Mouse (Mus musculus) limb, embryonic 10.5 days (tissue): ENCODE data around the gene Mcfd2. TPM values are rescaled to one million over a fixed set of nuclear protein-coding genes. Genes with fewer than 3 reads are reported as not detected.
"Not testable (repeated sequence)": the region's sequence is repeated elsewhere in the genome, so short reads cannot be mapped to it uniquely, and the experiment has no call there.

Experiments
- DNase-seq: peaks from one replicate; pipeline ENCODE4 v3.0.0-alpha.2; 2017; ENCODE audit warnings: low spot score
- H3K27ac ChIP-seq: fragments of 300-500 bp; sonication (generic); 2 replicates; pipeline ENCODE4 v1.5.1; 2016; ENCODE audit warnings: mild to moderate bottlenecking
- H3K27me3 ChIP-seq: fragments of 300-500 bp; sonication (generic); 2 replicates; pipeline ENCODE4 v1.6.1; 2016; ENCODE audit warnings: low read depth, mild to moderate bottlenecking; ENCODE audit not compliant: poor library complexity, severe bottlenecking
- H3K36me3 ChIP-seq: fragments of 300-500 bp; sonication (generic); 2 replicates; pipeline ENCODE4 v1.6.1; 2016; ENCODE audit warnings: mild to moderate bottlenecking, moderate library complexity
- H3K4me1 ChIP-seq: fragments of 300-500 bp; sonication (generic); 2 replicates; pipeline ENCODE4 v1.6.1; 2016
- H3K4me3 ChIP-seq: fragments of 300-500 bp; sonication (generic); 2 replicates; pipeline ENCODE4 v1.5.1; 2016; ENCODE audit warnings: mild to moderate bottlenecking, moderate library complexity
- H3K9me3 ChIP-seq: fragments of 300-500 bp; sonication (generic); replicated peaks from 2 replicates; pipeline ENCODE4 v1.6.1; 2016; ENCODE audit warnings: mild to moderate bottlenecking
- WGBS: fragments of 180-500 bp; shearing (Covaris S2); methylation state at CpG from one replicate; pipeline ENCODE4 v1.1.7; 2016; 5-methylcytosine and 5-hydroxymethylcytosine counted together
- polyA plus RNA-seq: library from polyadenylated mRNA; unstranded; fragments of >200 nt; fragmentation: Nextera tagmentation; extraction: Ambion mirVana; gene quantifications from 2 replicates; pipeline ENCODE4 v1.2.1, GENCODE M21; 2016

The Mcfd2 gene
- polyA plus RNA-seq, 1 experiment from 2014 or later: 76.4 TPM

DNA sequence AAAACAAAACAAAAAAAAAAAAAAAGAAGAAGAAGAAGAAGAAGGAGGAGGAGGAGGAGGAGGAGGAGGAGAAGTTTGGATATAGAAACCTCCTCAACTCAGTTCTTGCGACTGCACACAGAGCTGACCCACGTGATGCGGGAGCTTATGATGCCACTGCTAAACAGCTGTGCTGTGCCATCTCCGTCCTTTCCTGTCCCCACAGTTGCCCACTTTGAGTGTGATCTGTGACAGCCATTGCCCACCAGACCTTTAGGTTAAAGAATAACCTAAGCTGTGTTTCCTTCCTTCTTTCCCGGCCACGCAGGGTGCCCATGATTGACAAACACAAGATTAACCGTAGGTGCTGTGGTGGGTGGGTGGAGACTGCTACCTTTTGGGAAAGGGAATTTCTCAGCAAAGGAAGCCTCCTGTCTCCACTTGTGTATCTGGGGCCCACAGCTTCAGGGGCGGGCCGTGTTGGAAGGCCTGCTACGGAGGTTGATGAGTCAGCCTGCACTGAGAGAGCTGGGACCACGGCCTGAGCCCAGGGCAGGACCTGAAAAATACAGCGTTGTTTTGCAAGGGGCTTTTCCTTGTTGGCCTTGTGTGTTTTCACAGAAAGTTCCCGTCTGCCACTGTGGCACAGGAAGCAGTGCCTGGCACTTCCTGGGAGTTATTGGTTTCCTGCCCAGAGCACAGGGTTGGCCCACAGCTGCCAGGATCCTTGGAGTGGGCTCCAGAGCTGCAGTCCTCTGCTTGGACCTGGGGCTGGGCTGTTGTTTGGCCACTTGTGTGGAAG lies 36.5 kb upstream of the Mcfd2 start:
- no peak overlapping the region for H3K4me3 ChIP-seq
- whole genome bisulfite sequencing: 83% methylated on average over 13 of the region's 13 CpGs
- no peaks in the 10 kb centered on the region for H3K36me3 ChIP-seq
- H3K9me3 ChIP-seq: no peaks in the 10 kb centered on the region
- no peak overlapping the region for H3K27ac ChIP-seq
- no peak for DNase-seq
- peaks cover 18% of the 10 kb centered on the region; the same call in 1 of the 2 replicates for H3K4me1 ChIP-seq
- no peaks in the 10 kb centered on the region for H3K27me3 ChIP-seq

DNA sequence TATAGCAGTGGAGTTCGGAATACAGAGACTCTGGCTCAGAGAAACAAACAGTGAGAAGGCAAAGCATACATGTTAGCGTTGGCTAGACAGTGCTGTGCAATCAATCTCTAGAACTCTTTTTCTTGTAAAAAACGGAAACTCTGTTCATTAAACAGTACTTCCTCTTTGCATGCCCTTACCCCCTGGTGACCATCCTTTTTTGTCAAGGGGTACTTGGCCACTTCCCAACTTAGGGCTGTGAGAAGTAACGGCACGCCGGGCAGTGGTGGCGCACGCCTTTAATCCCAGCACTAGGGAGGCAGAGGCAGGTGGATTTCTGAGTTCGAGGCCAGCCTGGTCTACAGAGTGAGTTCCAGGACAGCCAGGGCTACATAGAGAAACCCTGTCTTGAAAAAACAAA lies 35.9 kb upstream of the Mcfd2 start:
- H3K27ac ChIP-seq, H3K4me3 ChIP-seq, DNase-seq, H3K27me3 ChIP-seq, H3K36me3 ChIP-seq, H3K9me3 ChIP-seq: not testable (repeated sequence)
- 93% methylated on average over 9 of the region's 9 CpGs for WGBS
- peaks cover 18% of the 10 kb centered on the region; the same call in 1 of the 2 replicates for H3K4me1 ChIP-seq

DNA sequence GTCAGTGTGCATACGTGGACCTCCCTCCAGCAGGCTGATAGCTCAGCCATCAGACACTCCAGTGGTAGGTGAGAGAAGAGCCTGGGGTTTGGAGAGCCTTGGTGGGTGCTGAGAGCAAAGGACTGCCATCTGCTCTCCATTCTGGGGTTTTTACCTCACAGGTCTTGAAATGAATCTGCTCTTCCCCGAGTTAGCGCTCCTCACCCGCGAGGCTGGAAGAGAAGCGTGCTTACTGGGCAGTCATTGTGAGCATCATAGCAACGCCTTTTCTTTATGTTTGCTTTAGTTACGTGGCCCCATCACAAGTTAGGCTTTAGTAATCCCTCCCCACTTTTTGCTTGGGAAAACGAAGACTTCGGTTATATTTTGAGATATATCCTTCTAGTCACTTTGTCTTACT lies 34.6 kb upstream of the Mcfd2 start:
- Histone ChIP-seq H3K4me3 (no peak overlapping the region), H3K9me3 (no peaks in the 10 kb centered on the region), H3K27me3 (no peaks in the 10 kb centered on the region), H3K27ac (no peak overlapping the region), H3K4me1 (peaks cover 18% of the 10 kb centered on the region; the same call in 1 of the 2 replicates), H3K36me3 (no peaks in the 10 kb centered on the region)
- DNase-seq: no peak
- 88% methylated on average over 10 of the region's 10 CpGs for WGBS

DNA sequence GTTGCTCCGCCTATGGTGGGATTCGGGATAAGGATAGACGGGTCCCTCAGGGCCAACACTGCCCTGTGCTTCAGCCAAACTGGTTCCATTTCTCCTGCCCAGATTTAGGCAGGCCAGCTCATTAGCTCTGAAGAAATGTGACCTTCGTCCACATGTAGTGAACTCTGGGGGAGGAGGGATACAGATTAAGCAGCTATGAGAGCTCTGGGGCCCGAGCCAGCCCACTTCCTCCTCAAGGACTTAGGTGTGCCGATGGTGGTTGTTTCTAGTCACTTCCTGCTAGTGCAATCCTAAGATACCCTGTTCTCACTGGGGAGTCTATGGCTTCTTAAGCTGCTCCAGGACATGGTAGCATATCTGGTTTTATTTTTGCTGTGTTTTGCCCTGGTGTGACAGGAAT lies 33.2 kb upstream of the Mcfd2 start:
- Histone ChIP-seq H3K4me1 (peaks cover 18% of the 10 kb centered on the region; the same call in 1 of the 2 replicates), H3K27ac (no peak overlapping the region), H3K27me3 (no peaks in the 10 kb centered on the region), H3K9me3 (no peaks in the 10 kb centered on the region), H3K36me3 (no peaks in the 10 kb centered on the region), H3K4me3 (no peak overlapping the region)
- DNase-seq: no peak
- 79% methylated on average over 6 of the region's 6 CpGs for WGBS

DNA sequence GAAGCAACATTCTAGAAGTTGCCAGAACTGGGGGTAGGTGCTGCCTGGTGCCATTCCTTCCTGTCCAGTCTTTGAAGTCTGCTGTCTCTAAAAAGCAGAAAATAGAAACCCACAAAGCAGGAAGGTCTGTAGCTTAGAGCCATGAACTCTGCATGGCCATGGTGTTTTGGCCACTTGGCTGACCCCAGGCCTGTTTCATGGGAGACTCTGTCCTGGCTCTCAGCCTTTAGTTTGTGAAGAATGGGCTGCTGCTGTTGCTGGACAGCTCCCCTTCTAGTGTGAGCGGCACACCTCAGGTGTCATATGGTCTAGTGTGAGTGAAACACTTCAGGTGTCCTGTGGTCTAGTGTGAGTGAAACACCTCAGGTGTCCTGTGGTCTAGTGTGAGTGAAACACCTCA lies 31.0 kb upstream of the Mcfd2 start:
- DNase-seq: not testable (repeated sequence)
- WGBS: 73% methylated on average over 1 of the region's 1 CpGs

DNA sequence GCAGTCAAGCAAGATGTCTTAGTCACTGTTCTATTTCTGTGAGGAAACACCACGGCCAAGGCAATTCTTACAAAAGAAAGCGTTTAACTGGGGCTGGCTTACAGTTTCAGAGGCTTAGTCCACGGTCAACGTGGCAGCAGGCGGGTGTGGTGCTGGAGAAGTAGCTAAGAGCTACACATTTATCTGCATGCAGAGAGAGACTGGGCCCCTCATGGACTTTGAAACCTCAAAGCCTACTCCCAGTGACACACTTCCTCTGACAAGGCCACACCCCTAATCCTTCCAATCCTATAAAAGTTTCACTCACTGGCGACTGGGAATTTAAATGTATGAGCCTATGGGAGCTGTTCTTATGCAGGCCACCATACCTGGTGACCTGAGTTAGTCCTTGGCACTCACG lies 30.0 kb upstream of the Mcfd2 start:
- WGBS: 83% methylated on average over 7 of the region's 7 CpGs
- H3K27ac ChIP-seq: no peak overlapping the region
- no peak overlapping the region for H3K4me3 ChIP-seq
- peaks cover 13% of the 10 kb centered on the region; the same call in 1 of the 2 replicates for H3K4me1 ChIP-seq
- no peak for DNase-seq
- H3K9me3 ChIP-seq: no peaks in the 10 kb centered on the region
- no peaks in the 10 kb centered on the region for H3K27me3 ChIP-seq
- H3K36me3 ChIP-seq: no peaks in the 10 kb centered on the region

More for the DNA sequence above, 31.0 kb upstream of the Mcfd2 start:
- H3K27me3 ChIP-seq, H3K9me3 ChIP-seq, H3K36me3 ChIP-seq, H3K27ac ChIP-seq, H3K4me3 ChIP-seq: not testable (repeated sequence)
- H3K4me1 ChIP-seq: peaks cover 13% of the 10 kb centered on the region; the same call in 1 of the 2 replicates

DNA sequence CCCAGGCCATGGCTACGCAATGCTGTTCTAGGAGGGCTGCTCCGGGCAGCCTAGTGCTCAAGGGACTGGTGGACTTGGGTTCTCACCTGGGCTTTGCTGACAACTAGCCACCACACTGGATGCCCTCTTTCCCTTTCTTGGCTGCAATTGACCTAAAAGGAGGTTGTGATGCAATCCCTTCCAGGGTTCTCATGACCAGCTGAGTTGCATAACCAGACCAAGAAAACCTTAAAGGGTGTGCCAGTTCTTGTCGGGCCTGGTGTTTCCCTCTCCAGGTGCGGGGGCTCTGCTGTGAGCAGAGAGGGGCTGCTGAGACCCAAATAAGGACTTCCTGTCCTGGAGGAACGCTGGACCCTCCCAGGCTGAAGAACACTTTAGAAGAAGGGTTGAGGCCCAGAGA lies 27.4 kb upstream of the Mcfd2 start:
- Histone ChIP-seq H3K36me3 (no peaks in the 10 kb centered on the region), H3K9me3 (no peaks in the 10 kb centered on the region), H3K27me3 (peaks cover 21% of the 10 kb centered on the region), H3K4me3 (no peak overlapping the region), H3K27ac (no peak overlapping the region), H3K4me1 (peaks cover 1% of the 10 kb centered on the region; the same call in 1 of the 2 replicates)
- DNase-seq: no peak
- WGBS: 90% methylated on average over 5 of the region's 5 CpGs

DNA sequence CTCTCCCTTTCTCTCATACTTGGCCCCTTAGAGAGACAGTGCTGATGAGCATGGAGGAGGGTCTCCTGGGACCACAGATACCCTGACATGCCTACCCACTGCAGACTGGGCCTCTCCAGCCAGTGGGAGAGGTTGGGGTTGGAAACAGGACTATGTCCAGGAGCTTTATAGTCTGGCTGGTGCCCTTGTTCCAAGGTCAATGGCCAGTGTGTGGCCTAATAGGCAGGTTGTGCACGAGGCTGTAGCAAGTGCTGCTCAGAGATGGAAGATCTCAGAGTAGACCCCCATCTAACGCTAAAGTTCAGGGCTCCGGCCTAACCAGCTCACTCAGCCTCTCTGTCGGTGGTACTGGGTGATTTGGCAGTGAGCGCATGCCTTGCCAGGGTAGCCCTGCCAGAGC lies 26.0 kb upstream of the Mcfd2 start:
- Histone ChIP-seq H3K4me3 (no peak overlapping the region), H3K4me1 (peaks cover 5% of the 10 kb centered on the region; the same call in 1 of the 2 replicates), H3K27me3 (peaks cover 34% of the 10 kb centered on the region), H3K9me3 (no peaks in the 10 kb centered on the region), H3K27ac (no peak overlapping the region), H3K36me3 (no peaks in the 10 kb centered on the region)
- DNase-seq: no peak
- 91% methylated on average over 5 of the region's 5 CpGs for WGBS

DNA sequence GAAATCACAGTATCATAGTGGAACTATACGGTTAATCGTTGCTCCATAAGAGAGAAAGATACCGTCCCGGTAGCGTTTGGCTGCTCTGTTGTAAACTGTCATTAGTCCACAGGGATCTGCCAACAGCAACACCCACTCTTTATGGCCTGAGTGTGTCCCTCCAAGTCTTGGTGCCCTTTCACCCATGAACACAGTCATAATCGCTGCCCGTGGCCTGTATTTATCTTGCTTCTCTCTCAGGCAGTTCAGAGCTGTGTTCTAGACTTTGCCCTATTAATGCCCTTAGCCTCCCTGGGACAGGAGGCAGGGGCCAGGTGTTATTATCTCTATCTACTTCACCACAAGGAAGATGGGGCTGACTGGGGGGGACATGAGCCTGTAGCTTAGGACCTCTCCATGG lies 25.3 kb upstream of the Mcfd2 start:
- DNase-seq: no peak

DNA sequence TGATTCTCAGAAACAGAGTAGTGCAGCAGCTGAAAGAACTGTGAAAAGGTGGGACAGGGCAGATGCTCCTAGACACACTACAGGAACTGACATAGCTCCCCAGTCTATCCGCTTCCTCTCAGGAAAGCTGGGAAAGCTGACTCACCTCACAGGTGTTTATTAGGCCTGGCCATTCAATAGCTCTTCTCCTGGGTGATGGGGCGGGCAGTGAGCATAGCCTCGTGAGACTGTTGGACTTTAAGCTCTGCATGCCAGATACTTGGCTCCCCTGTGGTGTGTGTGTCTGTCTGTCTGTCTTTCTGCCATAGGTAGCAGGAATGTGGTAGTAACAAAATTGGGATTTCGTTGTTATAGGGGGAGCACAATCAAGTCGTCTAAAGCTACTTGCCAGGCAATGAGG lies 23.6 kb upstream of the Mcfd2 start:
- DNase-seq: no peak
- Histone ChIP-seq H3K9me3 (no peaks in the 10 kb centered on the region), H3K27ac (no peak overlapping the region), H3K27me3 (peaks cover 58% of the 10 kb centered on the region), H3K36me3 (no peaks in the 10 kb centered on the region), H3K4me1 (peaks cover 9% of the 10 kb centered on the region), H3K4me3 (no peak overlapping the region)
- WGBS: 81% methylated on average over 5 of the region's 5 CpGs

More for the DNA sequence above, 25.3 kb upstream of the Mcfd2 start:
- Histone ChIP-seq H3K4me3 (no peak overlapping the region), H3K27ac (no peak overlapping the region), H3K36me3 (no peaks in the 10 kb centered on the region), H3K27me3 (peaks cover 42% of the 10 kb centered on the region), H3K4me1 (peaks cover 7% of the 10 kb centered on the region; the same call in 1 of the 2 replicates), H3K9me3 (no peaks in the 10 kb centered on the region)
- WGBS: 93% methylated on average over 7 of the region's 7 CpGs

DNA sequence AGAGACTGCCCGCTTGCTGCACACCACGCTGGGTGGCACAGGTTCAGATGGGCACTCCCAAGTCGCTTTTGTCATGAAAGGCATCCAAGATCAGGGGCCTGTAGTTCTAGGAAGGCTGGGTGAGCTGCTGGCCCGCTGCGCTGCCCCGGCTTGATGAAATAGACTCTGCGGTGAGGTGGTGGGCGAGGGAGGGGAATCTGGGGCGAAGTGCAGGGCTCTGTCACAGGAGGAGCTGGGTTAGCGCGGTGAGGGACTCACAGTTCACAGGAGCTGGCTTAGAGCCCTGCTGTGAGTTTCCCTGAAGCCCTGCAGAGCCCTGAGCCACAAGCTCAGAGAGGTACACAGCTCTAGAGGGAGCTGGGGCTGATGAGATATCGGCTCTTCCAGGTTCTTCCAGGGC lies 22.4 kb upstream of the Mcfd2 start:
- no peak for DNase-seq
- peaks cover 70% of the 10 kb centered on the region for H3K27me3 ChIP-seq
- 26% methylated on average over 12 of the region's 12 CpGs for WGBS

DNA sequence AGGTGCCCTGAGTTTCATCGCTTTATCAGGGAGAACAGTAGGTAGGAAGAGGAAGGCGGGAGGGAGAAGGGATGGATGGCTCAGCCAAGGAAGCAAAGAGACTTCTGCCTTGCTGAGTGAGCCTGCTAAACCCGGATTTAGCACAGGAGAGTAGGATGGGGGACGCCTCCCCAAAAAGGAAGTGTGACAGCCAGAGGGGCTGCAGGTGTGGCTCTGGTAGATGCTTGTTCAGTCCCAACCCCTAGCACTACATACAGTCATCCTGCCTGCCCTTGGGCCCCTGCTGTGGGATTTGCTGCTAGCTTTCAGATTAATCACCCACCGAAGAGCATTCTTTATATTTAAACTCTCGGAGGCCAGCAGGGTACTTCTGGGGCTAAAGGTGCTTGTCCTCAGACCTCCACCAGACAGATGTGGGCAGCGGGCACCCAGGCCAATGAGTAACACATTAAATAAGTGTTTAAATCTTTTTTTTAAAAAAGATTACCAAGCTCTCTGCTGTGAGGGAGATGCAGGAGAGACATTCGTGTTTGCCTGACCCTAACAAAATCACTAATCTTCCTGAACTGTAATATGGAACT lies 21.6 kb upstream of the Mcfd2 start:
- Histone ChIP-seq H3K4me1 (peaks cover 26% of the 10 kb centered on the region), H3K36me3 (no peaks in the 10 kb centered on the region), H3K27me3 (peaks cover 72% of the 10 kb centered on the region), H3K4me3 (no peak overlapping the region), H3K9me3 (no peaks in the 10 kb centered on the region), H3K27ac (no peak overlapping the region)
- DNase-seq: no peak
- 62% methylated on average over 8 of the region's 8 CpGs for WGBS

More for the DNA sequence above, 22.4 kb upstream of the Mcfd2 start:
- Histone ChIP-seq H3K4me3 (no peak overlapping the region), H3K4me1 (peaks cover 22% of the 10 kb centered on the region), H3K36me3 (no peaks in the 10 kb centered on the region), H3K9me3 (no peaks in the 10 kb centered on the region), H3K27ac (0 out of 2 replicates have a peak overlapping the region, but pooled peaks have one; percentile 8)

DNA sequence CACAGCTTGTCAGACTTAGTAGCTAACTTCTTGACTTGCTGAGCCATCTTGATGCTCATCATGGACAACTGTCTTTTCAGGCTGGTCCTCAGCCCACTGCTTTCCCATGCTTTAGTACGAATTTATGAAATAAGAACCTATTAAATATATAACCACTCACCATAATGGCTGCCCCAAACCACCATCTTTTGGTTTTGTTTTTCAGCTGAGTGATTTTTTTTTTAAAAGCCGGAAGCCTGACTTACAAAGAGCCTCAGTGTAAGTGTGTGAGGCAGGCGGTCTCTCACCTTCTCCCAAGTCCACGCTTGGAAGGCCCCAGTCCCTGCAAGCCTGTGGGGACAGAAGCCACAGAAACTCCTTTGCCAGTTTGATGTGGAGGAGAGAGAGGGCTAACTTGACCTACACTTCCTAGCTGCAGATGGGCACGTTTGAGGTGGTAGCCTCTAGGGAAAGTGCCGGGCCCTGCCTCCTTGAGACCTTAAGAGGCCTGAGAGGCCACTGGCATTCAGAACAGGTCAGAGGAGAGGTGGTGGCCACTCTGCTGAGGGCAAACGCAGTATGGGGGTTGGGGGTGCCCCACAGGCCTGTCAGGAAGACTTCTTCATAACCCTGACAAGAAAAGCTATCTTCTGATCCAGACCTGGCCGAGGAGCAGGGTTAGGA lies 20.9 kb upstream of the Mcfd2 start:
- Histone ChIP-seq H3K27ac (no peak overlapping the region), H3K4me3 (no peak overlapping the region), H3K9me3 (no peaks in the 10 kb centered on the region), H3K36me3 (no peaks in the 10 kb centered on the region), H3K27me3 (peaks cover 73% of the 10 kb centered on the region), H3K4me1 (peaks cover 31% of the 10 kb centered on the region)
- DNase-seq: no peak
- 64% methylated on average over 8 of the region's 8 CpGs for WGBS
